Mouse (Mus musculus) CH12.LX (cell line): ENCODE measurements around the gene Ccl4.

ENCODE experiments used
- CTCF ChIP-seq, 2 experiments: IDR thresholded peaks in 1 of 2; conservative IDR thresholded peaks in 1 of 2; 2 replicates each; pipeline ENCODE4 v1.5.1; 2011 to 2012; ENCODE audit warnings: low read depth in 2 of 2, low read length in 2 of 2, improper control_type of control experiment in 1 of 2, inconsistent platforms in 1 of 2, mild to moderate bottlenecking in 1 of 2, moderate library complexity in 1 of 2
- EP300 ChIP-seq: IDR thresholded peaks from 2 replicates; pipeline ENCODE4 v1.6.1; 2011; ENCODE audit warnings: low read length, improper control_type of control experiment
- MAX ChIP-seq: IDR thresholded peaks from 2 replicates; pipeline ENCODE4 v1.6.1; 2011; ENCODE audit warnings: low read length, improper control_type of control experiment
- MAZ ChIP-seq: IDR thresholded peaks from 2 replicates; pipeline ENCODE4 v1.6.1; 2012; ENCODE audit warnings: low read depth, mild to moderate bottlenecking, inconsistent platforms, low read length, improper control_type of control experiment, moderate library complexity
- MYC ChIP-seq: IDR thresholded peaks from 2 replicates; pipeline ENCODE4 v1.6.1; 2011; ENCODE audit warnings: low read depth, mild to moderate bottlenecking, improper control_type of control experiment, low read length
- NELFE ChIP-seq: IDR thresholded peaks from 2 replicates; pipeline ENCODE4 v1.6.1; 2011; ENCODE audit warnings: low read depth, low read length, improper control_type of control experiment
- POLR2A ChIP-seq: IDR thresholded peaks from 2 replicates; pipeline ENCODE4 v1.6.1; 2011; ENCODE audit warnings: low read depth, mild to moderate bottlenecking, improper control_type of control experiment, low read length
- TBP ChIP-seq: conservative IDR thresholded peaks from 2 replicates; pipeline ENCODE4 v1.6.1; 2011; ENCODE audit warnings: low read depth, low read length, improper control_type of control experiment
- ZC3H11A ChIP-seq: IDR thresholded peaks from 2 replicates; pipeline ENCODE4 v1.6.1; 2012; ENCODE audit warnings: low read depth, mild to moderate bottlenecking, inconsistent platforms, low read length, improper control_type of control experiment
- ZMIZ1 ChIP-seq: IDR thresholded peaks from 2 replicates; pipeline ENCODE4 v1.6.1; 2012; ENCODE audit warnings: low read depth, mild to moderate bottlenecking, inconsistent platforms, low read length, improper control_type of control experiment

- no peak for TF ChIP-seq MAX
- TF ChIP-seq NELFE, result no peak
- TF ChIP-seq ZMIZ1, result no peak
- TF ChIP-seq CTCF (conservative IDR thresholded peaks at IDR 0.05 in 1 of 2, IDR thresholded peaks at IDR 0.05 in 1 of 2; ENCODE audit: low read depth in 2 of 2, low read length in 2 of 2), result no peak
- TF ChIP-seq POLR2A, result no peak
- TF ChIP-seq MAZ, result no peak
- no peak for TF ChIP-seq EP300
- no peak for TF ChIP-seq ZC3H11A
- TF ChIP-seq MYC, result no peak
- no peak for TF ChIP-seq TBP
Observed at GRCm38 (mm10) chr11:83628808-83629207, 33.6 kb upstream of the Ccl4 start.
